Mouse (Mus musculus) hindbrain, embryonic 15.5 days (tissue): Measurements from ENCODE around the gene Them4. TPM values are rescaled to one million over a fixed set of nuclear protein-coding genes. Genes with fewer than 3 reads are reported as not detected.

Source experiments
- polyA plus RNA-seq: library from polyadenylated mRNA; unstranded; fragments of >200 nt; fragmentation: Nextera tagmentation; extraction: Ambion mirVana; gene quantifications from 2 replicates; pipeline ENCODE4 v1.2.1, GENCODE M21; 2015

Them4 gene
- polyA plus RNA-seq, 1 experiment from 2014 or later = 56.1 TPM

Other genes starting within 250 kb of the Them4 start
- gene Gm10697, start 237.4 kb upstream of the Them4 start, polyA plus RNA-seq = not detected in 2 replicates
- not detected in 2 replicates for gene Gm10696, start 131.9 kb upstream of the Them4 start, polyA plus RNA-seq
- gene Gm5286, start 113.4 kb upstream of the Them4 start, polyA plus RNA-seq = not detected in 2 replicates
- not detected in 2 replicates for gene Gm4778, start 46.1 kb upstream of the Them4 start, polyA plus RNA-seq
- 0.19 and 0.21 TPM in 2 replicates for gene Them5, start 32.0 kb downstream of the Them4 start, polyA plus RNA-seq
- gene C2cd4d, start 52.3 kb downstream of the Them4 start, polyA plus RNA-seq = 2.4 and 3.3 TPM in 2 replicates
- 0.49 TPM in 2 replicates for gene Rorc, start 62.7 kb downstream of the Them4 start, polyA plus RNA-seq
- 1.7 and 1.8 TPM in 2 replicates for gene Lingo4, start 88.4 kb downstream of the Them4 start, polyA plus RNA-seq
- gene Tdrkh, start 103.2 kb downstream of the Them4 start, polyA plus RNA-seq = 50.7 and 53.5 TPM in 2 replicates
- 60.6 and 61.0 TPM in 2 replicates for gene Mrpl9, start 133.2 kb downstream of the Them4 start, polyA plus RNA-seq
- 1.4 and 1.6 TPM in 2 replicates for gene Oaz3, start 133.8 kb downstream of the Them4 start, polyA plus RNA-seq
- 219 and 232 TPM in 2 replicates for gene Celf3, start 168.2 kb downstream of the Them4 start, polyA plus RNA-seq
- gene Riiad1, start 170.3 kb downstream of the Them4 start, polyA plus RNA-seq = 20.0 and 21.0 TPM in 2 replicates